Mouse (Mus musculus) CH12.LX (cell line): ENCODE data around the gene P3h2. TPM values are rescaled to one million over a fixed set of nuclear protein-coding genes. Genes with fewer than 3 reads are reported as not detected.

ENCODE experiments used
- DNase-seq: peaks from one replicate; pipeline ENCODE4 v3.0.0-alpha.2; 2013; ENCODE audit errors: extremely low read depth
- H3K27ac ChIP-seq: 2 replicates; pipeline ENCODE4 v1.5.1; 2012; ENCODE audit warnings: low read depth, mild to moderate bottlenecking, control low read depth, moderate library complexity; ENCODE audit not compliant: insufficient read depth
- H3K27me3 ChIP-seq: replicated peaks from 2 replicates; pipeline ENCODE3; 2012; ENCODE audit warnings: inconsistent platforms
- H3K36me3 ChIP-seq, 2 experiments: replicated peaks in 1 of 2; 2 replicates each; pipeline versions ENCODE3 to v1.6.1; 2012; ENCODE audit warnings: inconsistent platforms in 1 of 2, low read length in 1 of 2, mild to moderate bottlenecking in 1 of 2, mixed read lengths in 1 of 2, moderate library complexity in 1 of 2; ENCODE audit not compliant: control insufficient read depth in 1 of 2, insufficient read depth in 1 of 2
- H3K4me1 ChIP-seq, 2 experiments: 2 replicates each; pipeline ENCODE4 v1.6.1; 2012; ENCODE audit warnings: inconsistent platforms in 1 of 2, moderate library complexity in 1 of 2; ENCODE audit not compliant: insufficient read depth in 2 of 2, control insufficient read depth in 1 of 2
- H3K4me2 ChIP-seq: 2 replicates; pipeline ENCODE4 v1.6.1; 2012; ENCODE audit warnings: low read depth, mild to moderate bottlenecking, control low read depth; ENCODE audit not compliant: poor library complexity, insufficient read depth, severe bottlenecking
- H3K4me3 ChIP-seq, 3 experiments: fragments of 150-350 bp in 1 of 3; sonication (generic) in 1 of 3; replicated peaks in 1 of 3; 2 replicates each; pipeline versions ENCODE3 to v1.5.1; 2011 to 2012; ENCODE audit warnings: low read depth in 2 of 3, low read length in 2 of 3, mild to moderate bottlenecking in 2 of 3, moderate library complexity in 2 of 3, control low read depth in 1 of 3, improper control_type of control experiment in 1 of 3, inconsistent platforms in 1 of 3, mixed read lengths in 1 of 3; ENCODE audit not compliant: poor library complexity in 1 of 3
- H3K79me2 ChIP-seq: replicated peaks from 2 replicates; pipeline ENCODE4 v1.6.1; 2012; ENCODE audit warnings: mild to moderate bottlenecking, moderate library complexity; ENCODE audit not compliant: control insufficient read depth, poor library complexity, insufficient read depth, severe bottlenecking; ENCODE audit errors: extremely low read depth
- H3K9ac ChIP-seq: 2 replicates; pipeline ENCODE4 v1.6.1; 2012; ENCODE audit warnings: low read depth, mild to moderate bottlenecking, control low read depth, moderate library complexity; ENCODE audit not compliant: insufficient read depth
- H3K9me3 ChIP-seq: replicated peaks from 2 replicates; pipeline ENCODE3; 2012; ENCODE audit warnings: low read length, inconsistent platforms, mixed read lengths
- CHD2 ChIP-seq: IDR thresholded peaks from 2 replicates; pipeline ENCODE4 v1.6.1; 2011; ENCODE audit warnings: low read length, improper control_type of control experiment
- CTCF ChIP-seq, 2 experiments: IDR thresholded peaks in 1 of 2; conservative IDR thresholded peaks in 1 of 2; 2 replicates each; pipeline ENCODE4 v1.5.1; 2011 to 2012; ENCODE audit warnings: low read depth in 2 of 2, low read length in 2 of 2, improper control_type of control experiment in 1 of 2, inconsistent platforms in 1 of 2, mild to moderate bottlenecking in 1 of 2, moderate library complexity in 1 of 2
- E2F4 ChIP-seq: IDR thresholded peaks from 2 replicates; pipeline ENCODE4 v1.6.1; 2011; ENCODE audit warnings: low read depth, low read length, improper control_type of control experiment; ENCODE audit not compliant: insufficient replicate concordance
- GABPA ChIP-seq: IDR thresholded peaks from 2 replicates; pipeline ENCODE4 v1.6.1; 2012; ENCODE audit warnings: low read depth, low read length, improper control_type of control experiment, inconsistent platforms; ENCODE audit not compliant: insufficient replicate concordance
- HCFC1 ChIP-seq: IDR thresholded peaks from 2 replicates; pipeline ENCODE4 v1.6.1; 2012; ENCODE audit warnings: low read depth, mild to moderate bottlenecking, inconsistent platforms, low read length, improper control_type of control experiment
- IRF4 ChIP-seq: IDR thresholded peaks from 2 replicates; pipeline ENCODE4 v1.6.1; 2014; ENCODE audit warnings: low read depth, mild to moderate bottlenecking, inconsistent platforms, low read length, improper control_type of control experiment
- JUND ChIP-seq: conservative IDR thresholded peaks from 2 replicates; pipeline ENCODE4 v1.6.1; 2011; ENCODE audit warnings: low read depth, low read length, improper control_type of control experiment
- MAFK ChIP-seq: IDR thresholded peaks from 2 replicates; pipeline ENCODE4 v1.6.1; 2011; ENCODE audit warnings: low read length, improper control_type of control experiment; ENCODE audit not compliant: insufficient replicate concordance
- MAX ChIP-seq: IDR thresholded peaks from 2 replicates; pipeline ENCODE4 v1.6.1; 2011; ENCODE audit warnings: low read length, improper control_type of control experiment
- MAZ ChIP-seq: IDR thresholded peaks from 2 replicates; pipeline ENCODE4 v1.6.1; 2012; ENCODE audit warnings: low read depth, mild to moderate bottlenecking, inconsistent platforms, low read length, improper control_type of control experiment, moderate library complexity
- MEF2A ChIP-seq: IDR thresholded peaks from 2 replicates; pipeline ENCODE4 v1.6.1; 2014; ENCODE audit warnings: low read depth, mild to moderate bottlenecking, inconsistent platforms, low read length, improper control_type of control experiment, borderline replicate concordance
- MXI1 ChIP-seq: IDR thresholded peaks from 2 replicates; pipeline ENCODE4 v1.6.1; 2011; ENCODE audit warnings: mild to moderate bottlenecking, low read depth, low read length, improper control_type of control experiment
- MYC ChIP-seq: IDR thresholded peaks from 2 replicates; pipeline ENCODE4 v1.6.1; 2011; ENCODE audit warnings: low read depth, mild to moderate bottlenecking, improper control_type of control experiment, low read length
- NRF1 ChIP-seq: IDR thresholded peaks from 2 replicates; pipeline ENCODE4 v1.6.1; 2014; ENCODE audit warnings: low read depth, mild to moderate bottlenecking, inconsistent platforms, low read length, improper control_type of control experiment, moderate library complexity
- PAX5 ChIP-seq: IDR thresholded peaks from 2 replicates; pipeline ENCODE4 v1.6.1; 2012; ENCODE audit warnings: low read length, inconsistent platforms, mixed read lengths
- POLR2A ChIP-seq: IDR thresholded peaks from 2 replicates; pipeline ENCODE4 v1.6.1; 2011; ENCODE audit warnings: low read depth, mild to moderate bottlenecking, improper control_type of control experiment, low read length
- POLR2AphosphoS2 ChIP-seq: IDR thresholded peaks from 2 replicates; pipeline ENCODE4 v1.6.1; 2011; ENCODE audit warnings: low read depth, low read length, improper control_type of control experiment
- RAD21 ChIP-seq: IDR thresholded peaks from 2 replicates; pipeline ENCODE4 v1.6.1; 2011; ENCODE audit warnings: low read depth, mild to moderate bottlenecking, low read length, improper control_type of control experiment, moderate library complexity
- RCOR1 ChIP-seq: conservative IDR thresholded peaks from 2 replicates; pipeline ENCODE4 v1.6.1; 2012; ENCODE audit warnings: low read depth, mild to moderate bottlenecking, inconsistent platforms, low read length, improper control_type of control experiment
- SIN3A ChIP-seq: IDR thresholded peaks from 2 replicates; pipeline ENCODE4 v1.6.1; 2012; ENCODE audit warnings: low read length, improper control_type of control experiment, inconsistent platforms
- SMC3 ChIP-seq: IDR thresholded peaks from 2 replicates; pipeline ENCODE4 v1.6.1; 2011; ENCODE audit warnings: low read depth, low read length, improper control_type of control experiment
- TBP ChIP-seq: conservative IDR thresholded peaks from 2 replicates; pipeline ENCODE4 v1.6.1; 2011; ENCODE audit warnings: low read depth, low read length, improper control_type of control experiment
- TCF12 ChIP-seq: IDR thresholded peaks from 2 replicates; pipeline ENCODE4 v1.6.1; 2014; ENCODE audit warnings: low read depth, mild to moderate bottlenecking, inconsistent platforms, low read length, improper control_type of control experiment
- UBTF ChIP-seq: IDR thresholded peaks from 2 replicates; pipeline ENCODE4 v1.6.1; 2012; ENCODE audit warnings: low read depth, mild to moderate bottlenecking, inconsistent platforms, low read length, improper control_type of control experiment, moderate library complexity
- ZC3H11A ChIP-seq: IDR thresholded peaks from 2 replicates; pipeline ENCODE4 v1.6.1; 2012; ENCODE audit warnings: low read depth, mild to moderate bottlenecking, inconsistent platforms, low read length, improper control_type of control experiment
- ZNF384 ChIP-seq: IDR thresholded peaks from 2 replicates; pipeline ENCODE4 v1.6.1; 2012; ENCODE audit warnings: low read depth, low read length, improper control_type of control experiment, inconsistent platforms
- dilution Hi-C: fragments of 300-500 bp; cut with MboI; formaldehyde crosslinking; loops from 2 replicates; pipeline ENCODE4 v1.14.3; 2020; ENCODE audit warnings: low sequenced_read_pairs; ENCODE audit not compliant: extremely low pct_unique_long_range_greater_than_20kb, extremely low pct_ligation_motif_present
- in situ Hi-C: fragments of 300-500 bp; cut with MboI; formaldehyde crosslinking; loops from 3 replicates; pipeline ENCODE4 v1.14.3; 2019; ENCODE audit warnings: low sequenced_read_pairs, low pct_ligation_motif_present, low pct_unique_long_range_greater_than_20kb, mixed read lengths
- polyA plus RNA-seq: library from polyadenylated mRNA; unstranded; fragments of >175 nt; gene quantifications from 2 replicates; pipeline ENCODE4 v1.2.1, GENCODE M21; 2012; ENCODE audit warnings: low read depth; ENCODE audit not compliant: insufficient read length
- total RNA-seq, 2 experiments: library from RNA; depleted of rRNA; stranded (reverse); fragments of 300-350 nt in 1 of 2; fragments of >200 nt in 1 of 2; gene quantifications; 2 replicates each; pipeline ENCODE4 v1.2.3; 2012 to 2014

Gene P3h2
- total and polyA plus RNA-seq, 3 experiments = 0.08 to 0.73 (median 0.27) TPM

DNA sequence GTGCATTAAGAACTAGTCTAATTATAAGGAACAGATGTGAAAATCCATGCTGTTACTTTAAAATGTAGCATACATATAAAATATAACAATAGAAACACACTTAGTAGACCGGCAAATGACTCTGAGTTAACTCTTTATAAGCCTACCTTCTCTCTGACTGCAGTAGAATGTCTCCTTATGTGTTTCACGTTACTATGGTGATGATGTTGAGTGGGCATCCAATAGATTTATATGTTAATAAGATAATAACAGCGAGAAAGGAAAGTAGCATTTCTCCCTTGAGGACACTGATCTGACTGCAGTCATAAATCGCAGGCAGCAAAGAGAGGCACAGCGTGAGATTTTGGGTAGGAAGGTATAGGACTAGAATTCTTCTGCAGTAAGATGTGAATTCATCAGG is 81.0 kb downstream of the P3h2 start:
- no peaks in the 10 kb centered on the region for H3K79me2 ChIP-seq
- TF ChIP-seq MAFK (no peak), CHD2 (no peak), ZNF384 (no peak), HCFC1 (no peak)
- TF ChIP-seq, all 38 proteins: peak for 0
- Histone ChIP-seq H3K27ac (no peak overlapping the region), H3K9ac (no peak overlapping the region), H3K4me1 (no peaks in the 10 kb centered on the region), H3K9me3 (no peaks in the 10 kb centered on the region), H3K4me3 (no peak overlapping the region), H3K27me3 (no peaks in the 10 kb centered on the region), H3K4me2 (no peak overlapping the region), H3K36me3 (no peaks in the 10 kb centered on the region)
- dilution Hi-C loops (no loop called here), in situ Hi-C loops (no loop called here)
- DNase-seq = no peak

DNA sequence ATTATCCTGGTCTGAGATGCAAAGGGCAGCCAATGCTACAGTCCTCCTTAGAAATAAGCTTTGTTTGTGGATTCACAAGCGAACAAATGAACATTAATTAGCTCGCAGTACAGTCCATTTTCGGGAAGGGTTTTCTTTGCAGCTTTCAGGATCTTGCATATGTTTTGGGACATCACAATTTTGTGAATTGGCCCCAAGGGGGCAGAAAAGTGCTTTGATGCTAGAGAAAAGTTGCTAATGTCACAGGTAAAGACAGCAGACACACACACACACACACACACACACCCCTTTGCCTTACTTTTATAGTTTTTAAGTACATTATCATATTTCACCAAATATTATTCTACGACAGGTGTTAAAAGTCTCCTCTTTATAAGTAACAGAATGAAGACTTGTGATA is 82.2 kb downstream of the P3h2 start:
- no peak overlapping the region for H3K27ac ChIP-seq
- in situ Hi-C loops = no loop called here
- H3K27me3 ChIP-seq = no peaks in the 10 kb centered on the region
- TF ChIP-seq SMC3 (peak; percentile 37), PAX5 (no peak), CTCF (conservative IDR thresholded peaks at IDR 0.05 in 1 of 2, IDR thresholded peaks at IDR 0.05 in 1 of 2; ENCODE audit: low read depth in 2 of 2, low read length in 2 of 2) (peak in 1 of 2 experiments; percentile 55; a peak in 2 of 4 replicates), RAD21 (peak; percentile 56), MEF2A (no peak), NRF1 (no peak), UBTF (no peak), JUND (no peak), POLR2A (no peak)
- TF ChIP-seq, all 38 proteins: peak for 3
- Histone ChIP-seq H3K79me2 (no peaks in the 10 kb centered on the region), H3K36me3 (no peaks in the 10 kb centered on the region), H3K4me1 (no peaks in the 10 kb centered on the region), H3K9me3 (no peaks in the 10 kb centered on the region), H3K4me2 (no peak overlapping the region), H3K9ac (no peak overlapping the region), H3K4me3 (no peak overlapping the region)
- dilution Hi-C loops = no loop called here
- DNase-seq = no peak

DNA sequence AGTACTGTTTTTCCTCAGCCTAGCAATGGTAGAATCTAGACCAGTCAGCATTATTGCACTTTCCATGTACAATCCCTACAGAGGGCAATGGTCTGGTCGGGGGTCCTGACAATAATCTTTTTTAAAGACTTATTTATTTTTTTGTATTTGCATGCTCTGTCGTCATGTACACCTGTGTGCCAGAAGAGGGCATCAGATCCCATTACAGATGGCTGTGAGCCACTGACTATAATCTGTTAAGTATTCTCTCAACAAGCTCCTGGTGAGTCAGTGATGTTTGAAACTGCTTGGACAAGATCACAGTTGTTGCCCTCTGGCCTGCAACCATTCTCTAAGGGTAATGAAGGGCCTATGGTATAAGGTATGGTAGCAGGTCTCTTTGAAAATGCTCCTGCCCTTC is 83.8 kb downstream of the P3h2 start:
- H3K27me3 ChIP-seq = no peaks in the 10 kb centered on the region
- H3K36me3 ChIP-seq = no peaks in the 10 kb centered on the region
- H3K4me1 ChIP-seq = no peaks in the 10 kb centered on the region
- H3K27ac ChIP-seq = no peak overlapping the region
- H3K4me2 ChIP-seq = no peak overlapping the region
- DNase-seq = no peak
- no peak overlapping the region for H3K4me3 ChIP-seq
- dilution Hi-C loops (no loop called here), in situ Hi-C loops (no loop called here)
- H3K9me3 ChIP-seq = no peaks in the 10 kb centered on the region
- no peak overlapping the region for H3K9ac ChIP-seq
- no peaks in the 10 kb centered on the region for H3K79me2 ChIP-seq
- TF ChIP-seq MXI1 (no peak), E2F4 (no peak), NRF1 (no peak), IRF4 (no peak), RAD21 (peak; percentile 34), SMC3 (peak; percentile 48), RCOR1 (no peak), MAZ (no peak), POLR2A (no peak), ZNF384 (no peak), GABPA (no peak), MYC (no peak), TBP (no peak), POLR2AphosphoS2 (no peak), MAX (no peak), HCFC1 (no peak), SIN3A (no peak), ZC3H11A (no peak), TCF12 (no peak), MEF2A (no peak), PAX5 (no peak), CTCF (conservative IDR thresholded peaks at IDR 0.05 in 1 of 2, IDR thresholded peaks at IDR 0.05 in 1 of 2; ENCODE audit: low read depth in 2 of 2, low read length in 2 of 2) (peak; percentile 18 to 59; a peak in 2 of 4 replicates), MAFK (no peak)
